Mouse (Mus musculus): Measurements from ENCODE around the gene Lias. TPM values are rescaled to one million over a fixed set of nuclear protein-coding genes. Genes with fewer than 3 reads are reported as not detected.
A peak's percentile ranks its signal among the peaks of the same experiment; 100 is the strongest.

The Lias gene
- total and polyA plus RNA-seq, 3 experiments, result 47.1 to 55.3 TPM; not detected in 1

DNA sequence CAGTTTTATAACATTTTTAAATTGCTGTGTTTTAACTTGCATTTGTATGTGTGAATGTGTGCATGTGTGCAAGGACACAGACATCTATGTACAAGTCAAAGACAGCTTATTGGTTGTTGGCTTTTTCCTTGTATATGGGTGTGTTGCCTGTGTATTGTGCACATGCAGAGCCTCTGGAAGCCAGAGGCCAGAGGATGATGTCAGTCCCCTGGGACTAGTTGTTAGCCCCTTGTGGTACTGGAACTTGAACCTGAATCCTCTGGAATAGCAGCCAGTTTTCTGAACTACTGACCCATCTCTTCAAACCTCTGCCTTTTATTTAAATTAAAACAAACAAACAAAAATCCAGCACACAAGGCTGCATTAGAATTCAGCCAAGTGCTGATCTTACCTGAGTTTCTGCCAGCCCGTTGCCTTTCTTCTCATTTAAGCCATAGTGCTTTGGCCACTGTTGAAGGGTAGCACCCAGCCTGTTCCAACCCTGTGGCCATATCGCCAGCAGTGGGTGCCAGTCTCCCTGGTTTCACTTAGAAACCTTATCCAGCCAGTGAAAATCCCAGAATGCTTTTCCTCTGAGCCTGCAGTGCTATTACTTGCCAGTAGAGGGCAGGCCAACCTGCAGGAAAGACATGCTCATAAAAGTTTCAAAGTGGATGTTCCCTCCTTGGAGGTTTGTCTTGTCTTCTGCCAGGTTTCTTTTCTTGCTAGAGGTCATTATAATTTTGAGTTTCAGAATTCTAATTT lies 10.1 kb downstream of the Lias start (continued):
- TF ChIP-seq ETS1 (IDR thresholded peaks at IDR 0.05; ENCODE audit: low read depth, low read length) (peak; percentile 26; the same call in 1 of the 2 replicates), CHD2 (IDR thresholded peaks at IDR 0.05; ENCODE audit: low read length) (no peak), GABPA (IDR thresholded peaks at IDR 0.05; ENCODE audit: low read depth, low read length) (no peak)

DNA sequence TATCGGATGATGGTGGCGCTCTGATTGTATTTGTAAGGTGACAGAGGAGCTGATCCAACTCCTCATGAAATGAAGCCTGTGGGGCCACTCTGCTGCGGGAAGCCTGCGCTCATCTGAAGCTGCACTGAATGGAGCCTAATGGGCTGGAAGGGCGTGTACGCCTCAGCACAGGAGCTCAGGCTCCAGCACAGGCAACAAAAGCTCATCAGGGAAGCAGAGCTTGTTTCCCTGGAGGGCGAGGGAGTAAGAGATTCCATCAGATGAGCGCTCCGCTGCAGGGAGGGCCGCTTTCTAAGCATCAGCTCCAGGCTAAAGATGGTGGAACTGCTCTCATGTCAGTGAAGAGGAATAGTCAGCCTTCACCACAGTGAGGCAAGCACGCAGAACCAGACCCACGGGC lies 16.7 kb downstream of the Lias start:
- no peak for TF ChIP-seq ZMIZ1 (IDR thresholded peaks at IDR 0.05; ENCODE audit: low read depth, low read length)
- TF ChIP-seq MYB (IDR thresholded peaks at IDR 0.05; ENCODE audit: low read depth, low read length), result no peak
- TF ChIP-seq RAD21 (IDR thresholded peaks at IDR 0.05; ENCODE audit: low read depth, low read length), result no peak
- TF ChIP-seq MAFK (IDR thresholded peaks at IDR 0.05; ENCODE audit: borderline replicate concordance, low read depth, low read length), result no peak
- TF ChIP-seq MEF2A (IDR thresholded peaks at IDR 0.05; ENCODE audit: extremely low read depth, insufficient replicate concordance, low read depth, low read length, poor library complexity, severe bottlenecking), result no peak
- no peak for TF ChIP-seq MAX (IDR thresholded peaks at IDR 0.05; ENCODE audit: low read length)
- TF ChIP-seq TAL1 (IDR thresholded peaks at IDR 0.05; ENCODE audit: low read length), result no peak
- TF ChIP-seq BHLHE40 (IDR thresholded peaks at IDR 0.05; ENCODE audit: borderline replicate concordance, low read depth, low read length), result no peak
- Histone ChIP-seq H3K27ac (ENCODE audit: control insufficient read depth, low read depth, low read length) (no peak overlapping the region), H3K9ac (ENCODE audit: control insufficient read depth, low read depth, low read length, poor library complexity, severe bottlenecking) (no peak overlapping the region), H3K79me2 (ENCODE audit: control insufficient read depth, insufficient read depth, low read length, poor library complexity) (no peaks in the 10 kb centered on the region), H3K9me3 (replicated peaks; ENCODE audit: insufficient read depth, low read length) (no peaks in the 10 kb centered on the region), H3K4me1 (ENCODE audit: control insufficient read depth in 1 of 2, insufficient read depth in 2 of 2, low read length in 2 of 2) (no peaks in the 10 kb centered on the region), H3K36me3 (ENCODE audit: control insufficient read depth in 1 of 2, insufficient read depth in 2 of 2, low read length in 2 of 2) (no peaks in the 10 kb centered on the region; a peak in 2 of 4 replicates), H3K27me3 (ENCODE audit: control insufficient read depth in 1 of 2, insufficient read depth in 2 of 2, low read length in 2 of 2) (no peaks in the 10 kb centered on the region), H3K4me3 (ENCODE audit: control insufficient read depth in 1 of 2, insufficient read depth in 1 of 2, low read depth in 2 of 2, low read length in 2 of 2) (no peak overlapping the region)
- no peak for DNase-seq (ENCODE audit: low read depth, low spot score)

DNA sequence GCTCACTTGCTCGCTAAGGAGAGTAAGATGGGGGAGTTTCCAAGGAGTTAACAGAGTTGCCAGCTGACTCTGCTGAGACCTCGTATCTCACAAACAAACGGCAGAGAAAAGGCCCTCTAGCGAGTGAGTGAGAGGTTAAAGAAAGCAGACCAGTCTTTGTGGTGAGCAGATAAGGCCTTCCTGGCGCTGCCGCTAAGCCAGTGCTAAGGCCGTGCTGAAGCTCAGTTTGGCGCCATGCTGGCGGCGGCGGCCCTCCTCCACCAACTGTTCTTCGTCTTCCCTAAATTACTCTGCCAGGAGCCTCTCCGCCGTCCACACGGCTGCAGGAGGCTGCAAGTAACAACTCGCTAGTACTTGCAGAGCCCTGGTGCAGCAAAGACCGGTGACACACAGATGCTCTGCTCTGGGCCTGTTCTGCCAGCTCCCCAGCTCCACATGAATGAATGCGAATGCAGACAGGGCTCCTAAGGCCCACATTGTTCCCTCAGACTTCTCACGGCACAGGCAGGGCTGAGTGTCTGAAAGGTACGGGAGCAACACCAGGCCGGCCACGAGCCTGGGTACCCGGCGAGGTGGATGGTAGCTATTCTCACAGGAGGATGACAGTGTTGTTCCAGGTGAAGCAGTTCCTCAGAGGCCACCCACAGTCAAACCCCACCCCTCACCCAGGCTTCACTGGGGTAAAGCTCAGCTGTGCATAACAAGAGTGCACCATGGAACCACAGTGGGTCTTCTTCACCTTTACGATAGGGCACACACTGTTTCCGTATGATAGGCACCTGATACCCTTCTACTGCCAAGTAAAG lies 24.6 kb downstream of the Lias start:
- Histone ChIP-seq H3K36me3 (ENCODE audit: control insufficient read depth in 1 of 2, insufficient read depth in 2 of 2, low read length in 2 of 2) (peaks cover 0 to 9% of the 10 kb centered on the region in 2 experiments; a peak in 2 of 4 replicates), H3K9me3 (replicated peaks; ENCODE audit: insufficient read depth, low read length) (no peaks in the 10 kb centered on the region), H3K9ac (ENCODE audit: control insufficient read depth, low read depth, low read length, poor library complexity, severe bottlenecking) (peak overlapping the region; percentile 63), H3K79me2 (ENCODE audit: control insufficient read depth, insufficient read depth, low read length, poor library complexity) (no peaks in the 10 kb centered on the region), H3K4me3 (ENCODE audit: control insufficient read depth in 1 of 2, insufficient read depth in 1 of 2, low read depth in 2 of 2, low read length in 2 of 2) (peak overlapping the region in 1 of 2 experiments; percentile 26; a peak in 1 of 4 replicates), H3K27ac (ENCODE audit: control insufficient read depth, low read depth, low read length) (peak overlapping the region; percentile 62), H3K27me3 (ENCODE audit: control insufficient read depth in 1 of 2, insufficient read depth in 2 of 2, low read length in 2 of 2) (no peaks in the 10 kb centered on the region), H3K4me1 (ENCODE audit: control insufficient read depth in 1 of 2, insufficient read depth in 2 of 2, low read length in 2 of 2) (peaks cover 0 to 10% of the 10 kb centered on the region in 2 experiments; a peak in 2 of 4 replicates)
- DNase-seq (ENCODE audit: low read depth, low spot score), result peak; percentile 89
- 0 out of 2 replicates have a peak, but pooled peaks have one; percentile 7 for TF ChIP-seq TAL1 (IDR thresholded peaks at IDR 0.05; ENCODE audit: low read length)
- peak; percentile 57; the same call in 1 of the 2 replicates for TF ChIP-seq E2F4 (IDR thresholded peaks at IDR 0.05; ENCODE audit: borderline replicate concordance, low read depth, low read length)
- TF ChIP-seq MAFK (IDR thresholded peaks at IDR 0.05; ENCODE audit: borderline replicate concordance, low read depth, low read length), result no peak
- TF ChIP-seq EP300 (IDR thresholded peaks at IDR 0.05; ENCODE audit: low read depth in 1 of 2, low read length in 2 of 2), result peak in 1 of 2 experiments; percentile 26; a peak in 1 of 4 replicates
- TF ChIP-seq MYB (IDR thresholded peaks at IDR 0.05; ENCODE audit: low read depth, low read length), result no peak
- peak; percentile 72 for TF ChIP-seq GATA1 (IDR thresholded peaks at IDR 0.05; ENCODE audit: low read depth, low read length)
- TF ChIP-seq TBP (IDR thresholded peaks at IDR 0.05; ENCODE audit: low read depth, low read length), result 0 out of 2 replicates have a peak, but pooled peaks have one; percentile 31
- TF ChIP-seq ZKSCAN1 (IDR thresholded peaks at IDR 0.05; ENCODE audit: low read depth, low read length), result no peak
- TF ChIP-seq RCOR1 (IDR thresholded peaks at IDR 0.05; ENCODE audit: low read depth, low read length), result no peak
- peak; percentile 50 for TF ChIP-seq SIN3A (IDR thresholded peaks at IDR 0.05; ENCODE audit: low read length)
- no peak for TF ChIP-seq ZMIZ1 (IDR thresholded peaks at IDR 0.05; ENCODE audit: low read depth, low read length)
- TF ChIP-seq CTCF (IDR thresholded peaks at IDR 0.05 in 2 of 3, conservative IDR thresholded peaks at IDR 0.05 in 1 of 3; ENCODE audit: control insufficient read depth in 1 of 3, insufficient read depth in 1 of 3, low read depth in 2 of 3, low read length in 3 of 3, poor library complexity in 1 of 3, severe bottlenecking in 1 of 3), result peak in 1 of 3 experiments; percentile 39; a peak in 2 of 6 replicates
- TF ChIP-seq MXI1 (IDR thresholded peaks at IDR 0.05; ENCODE audit: low read depth, low read length), result no peak
- TF ChIP-seq MAZ (IDR thresholded peaks at IDR 0.05; ENCODE audit: low read depth, low read length), result no peak
- no peak for TF ChIP-seq HCFC1 (IDR thresholded peaks at IDR 0.05; ENCODE audit: low read depth, low read length)
- TF ChIP-seq MYC (IDR thresholded peaks at IDR 0.05; ENCODE audit: low read depth, low read length), result no peak
- peak; percentile 66; the same call in 1 of the 2 replicates for TF ChIP-seq ETS1 (IDR thresholded peaks at IDR 0.05; ENCODE audit: low read depth, low read length)
- no peak for TF ChIP-seq USF1 (IDR thresholded peaks at IDR 0.05; ENCODE audit: low read depth, low read length)
- TF ChIP-seq CHD2 (IDR thresholded peaks at IDR 0.05; ENCODE audit: low read length), result no peak
- no peak for TF ChIP-seq MEF2A (IDR thresholded peaks at IDR 0.05; ENCODE audit: extremely low read depth, insufficient replicate concordance, low read depth, low read length, poor library complexity, severe bottlenecking)
- no peak for TF ChIP-seq MAX (IDR thresholded peaks at IDR 0.05; ENCODE audit: low read length)

Data from MEL (cell line).